Mouse (Mus musculus): ENCODE results near the gene Tbx5. TPM values are rescaled to one million over a fixed set of nuclear protein-coding genes. Genes with fewer than 3 reads are reported as not detected.

The Tbx5 gene
- polyA plus RNA-seq (2015; fragmentation: Nextera tagmentation; extraction: Ambion mirVana), result 0.04 TPM in 1 of 2 replicates, not detected in the other

DNA sequence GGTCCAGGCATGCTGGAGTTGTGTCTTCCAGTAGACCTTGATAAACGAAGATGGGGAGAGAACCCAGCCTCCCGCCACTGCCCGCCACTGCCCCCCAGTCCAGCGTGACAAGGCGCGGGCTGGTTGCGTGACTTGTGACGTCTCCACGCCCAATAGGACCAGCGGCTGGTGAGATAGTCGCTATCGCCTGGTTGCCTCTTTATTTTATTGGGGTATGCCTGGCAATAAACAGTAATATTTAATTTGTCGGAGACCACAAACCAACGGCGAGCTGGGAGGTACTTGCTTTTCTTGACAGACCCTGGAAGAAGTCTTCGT lies at the start of gene Tbx5:
Tbx5 (plus strand) TSS at position 190 of the 318 bp plus-strand sequence.
- Histone ChIP-seq H3K27ac (no peak within 1 kb of the TSS), H3K4me2 (no peak within 1 kb of the TSS), H3K9ac (no peak within 1 kb of the TSS), H3K9me3 (no peaks in the 10 kb centered on the region), H3K36me3 (replicated peaks) (no peaks in the 10 kb centered on the region), H3K27me3 (replicated peaks) (peaks cover 89% of the 10 kb centered on the region), H3K4me3 (no peak within 1 kb of the TSS), H3K4me1 (peaks cover 4% of the 10 kb centered on the region; the same call in 1 of the 2 replicates)
- no peak for ATAC-seq (replicated peaks)
- 1% methylated on average over 16 of the region's 16 CpGs for WGBS

- no peaks in the 10 kb centered on the region for H3K9me3 ChIP-seq
- WGBS, result 92% methylated on average over 7 of the region's 7 CpGs
- H3K27me3 ChIP-seq (replicated peaks), result 0 out of 2 replicates have a peak, but pooled peaks cover 8% of the 10 kb centered on the region
- no peak overlapping the region for H3K9ac ChIP-seq
- no peak overlapping the region for H3K4me3 ChIP-seq
- no peak overlapping the region for H3K4me2 ChIP-seq
- ATAC-seq (replicated peaks), result no peak
- H3K27ac ChIP-seq, result no peak overlapping the region
- H3K4me1 ChIP-seq, result no peaks in the 10 kb centered on the region
- no peaks in the 10 kb centered on the region for H3K36me3 ChIP-seq (replicated peaks)
Measured at GRCm38 (mm10) chr5:119785959-119786358, 46.5 kb upstream of the Tbx5 start.

- peaks cover 61% of the 10 kb centered on the region for H3K27me3 ChIP-seq (replicated peaks)
- H3K27ac ChIP-seq, result no peak overlapping the region
- H3K9me3 ChIP-seq, result no peaks in the 10 kb centered on the region
- no peak overlapping the region for H3K4me2 ChIP-seq
- WGBS, result 50% methylated on average over 5 of the region's 5 CpGs
- ATAC-seq (replicated peaks), result no peak
- no peaks in the 10 kb centered on the region for H3K36me3 ChIP-seq (replicated peaks)
- no peaks in the 10 kb centered on the region for H3K4me1 ChIP-seq
- no peak overlapping the region for H3K4me3 ChIP-seq
- H3K9ac ChIP-seq, result no peak overlapping the region
Measured at GRCm38 (mm10) chr5:119791664-119792063, 40.8 kb upstream of the Tbx5 start.

- Histone ChIP-seq H3K9me3 (no peaks in the 10 kb centered on the region), H3K27me3 (replicated peaks) (peaks cover 84% of the 10 kb centered on the region), H3K36me3 (replicated peaks) (no peaks in the 10 kb centered on the region), H3K4me3 (no peak overlapping the region), H3K27ac (no peak overlapping the region), H3K4me1 (no peaks in the 10 kb centered on the region), H3K9ac (no peak overlapping the region), H3K4me2 (no peak overlapping the region)
- 0% methylated on average over 4 of the region's 4 CpGs for WGBS
- no peak for ATAC-seq (replicated peaks)
Measured at GRCm38 (mm10) chr5:119793972-119794371, 38.5 kb upstream of the Tbx5 start.

- 3% methylated on average over 6 of the region's 6 CpGs for WGBS
- Histone ChIP-seq H3K9me3 (no peaks in the 10 kb centered on the region), H3K27me3 (replicated peaks) (peaks cover 90% of the 10 kb centered on the region), H3K4me2 (no peak overlapping the region), H3K36me3 (replicated peaks) (no peaks in the 10 kb centered on the region), H3K9ac (no peak overlapping the region), H3K4me1 (no peaks in the 10 kb centered on the region), H3K4me3 (no peak overlapping the region), H3K27ac (no peak overlapping the region)
- no peak for ATAC-seq (replicated peaks)
Measured at GRCm38 (mm10) chr5:119795376-119795775, 37.1 kb upstream of the Tbx5 start.

GRCm38 (mm10) chr5:119795777-119796176 lies 36.7 kb upstream of the Tbx5 start:
- 12% methylated on average over 3 of the region's 3 CpGs for WGBS
- Histone ChIP-seq H3K9me3 (no peaks in the 10 kb centered on the region), H3K36me3 (replicated peaks) (no peaks in the 10 kb centered on the region), H3K9ac (no peak overlapping the region), H3K4me2 (no peak overlapping the region), H3K4me1 (no peaks in the 10 kb centered on the region), H3K27me3 (replicated peaks) (peaks cover 94% of the 10 kb centered on the region), H3K27ac (no peak overlapping the region), H3K4me3 (no peak overlapping the region)
- ATAC-seq (replicated peaks), result no peak

GRCm38 (mm10) chr5:119796443-119797160 lies 35.9 kb upstream of the Tbx5 start:
- H3K27ac ChIP-seq, result no peak overlapping the region
- WGBS, result 1% methylated on average over 33 of the region's 33 CpGs
- H3K4me2 ChIP-seq, result no peak overlapping the region
- no peak overlapping the region for H3K4me3 ChIP-seq
- ATAC-seq (replicated peaks), result no peak
- peaks cover 98% of the 10 kb centered on the region for H3K27me3 ChIP-seq (replicated peaks)
- no peaks in the 10 kb centered on the region for H3K36me3 ChIP-seq (replicated peaks)
- no peaks in the 10 kb centered on the region for H3K9me3 ChIP-seq
- H3K4me1 ChIP-seq, result no peaks in the 10 kb centered on the region
- no peak overlapping the region for H3K9ac ChIP-seq

DNA sequence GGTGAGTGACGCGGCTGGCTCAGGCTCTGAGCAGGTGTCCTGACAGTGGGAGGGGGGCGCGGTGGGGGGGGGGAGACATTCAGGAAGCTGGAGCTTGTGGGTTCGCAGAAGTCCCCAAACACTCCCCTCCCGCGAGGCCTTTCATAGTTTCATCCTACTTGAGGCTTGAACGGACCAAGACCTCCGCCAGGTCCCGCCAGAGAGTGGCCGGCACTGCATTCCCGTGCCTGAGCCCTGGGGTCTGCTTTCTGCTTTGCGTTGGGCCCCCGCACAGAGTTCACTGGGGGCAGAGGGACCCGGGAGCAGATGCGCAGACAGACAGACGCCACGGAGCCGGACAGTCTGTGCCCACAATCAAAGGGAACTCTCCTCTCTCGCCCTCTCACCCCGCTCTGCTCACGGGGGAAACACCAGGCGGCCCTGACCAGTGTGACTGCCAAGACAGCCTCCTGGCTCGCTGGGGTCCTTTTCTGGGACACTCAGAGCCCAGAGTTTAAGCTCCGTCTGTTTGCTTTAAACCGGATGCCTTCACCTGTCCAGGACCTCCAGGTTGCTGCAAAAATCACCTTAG lies 34.8 kb upstream of the Tbx5 start:
- no peaks in the 10 kb centered on the region for H3K36me3 ChIP-seq (replicated peaks)
- no peak for ATAC-seq (replicated peaks)

DNA sequence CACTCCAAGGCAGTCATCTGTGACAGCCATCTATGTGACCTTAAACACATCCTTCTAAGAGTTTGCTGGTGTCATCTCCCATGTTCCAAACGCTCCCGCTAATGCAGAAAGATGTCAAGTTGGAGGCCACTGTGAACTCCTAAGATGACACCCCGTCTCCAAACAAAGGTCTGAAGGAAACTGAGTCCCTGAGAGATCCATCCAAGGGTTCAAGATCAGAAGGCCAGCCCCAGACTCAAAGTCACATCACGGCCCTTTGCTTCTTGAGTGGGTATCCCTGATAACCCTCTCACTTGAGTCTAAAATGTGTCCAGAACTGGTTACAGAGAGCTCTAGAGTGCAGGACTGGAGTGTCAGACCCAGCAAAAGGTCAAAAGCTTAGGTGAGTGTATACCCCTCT lies 34.2 kb upstream of the Tbx5 start:
- no peaks in the 10 kb centered on the region for H3K4me1 ChIP-seq
- no peak overlapping the region for H3K4me3 ChIP-seq
- H3K9ac ChIP-seq, result no peak overlapping the region
- ATAC-seq (replicated peaks), result no peak
- H3K27me3 ChIP-seq (replicated peaks), result peaks cover 98% of the 10 kb centered on the region
- H3K4me2 ChIP-seq, result no peak overlapping the region
- H3K9me3 ChIP-seq, result no peaks in the 10 kb centered on the region
- WGBS, result 4% methylated on average over 4 of the region's 4 CpGs
- no peaks in the 10 kb centered on the region for H3K36me3 ChIP-seq (replicated peaks)
- no peak overlapping the region for H3K27ac ChIP-seq

More for the DNA sequence above, 34.8 kb upstream of the Tbx5 start:
- H3K9me3 ChIP-seq, result no peaks in the 10 kb centered on the region
- no peak overlapping the region for H3K4me2 ChIP-seq
- H3K9ac ChIP-seq, result no peak overlapping the region
- no peak overlapping the region for H3K4me3 ChIP-seq
- WGBS, result 2% methylated on average over 26 of the region's 26 CpGs
- H3K4me1 ChIP-seq, result no peaks in the 10 kb centered on the region
- H3K27ac ChIP-seq, result no peak overlapping the region
- peaks cover 98% of the 10 kb centered on the region for H3K27me3 ChIP-seq (replicated peaks)

DNA sequence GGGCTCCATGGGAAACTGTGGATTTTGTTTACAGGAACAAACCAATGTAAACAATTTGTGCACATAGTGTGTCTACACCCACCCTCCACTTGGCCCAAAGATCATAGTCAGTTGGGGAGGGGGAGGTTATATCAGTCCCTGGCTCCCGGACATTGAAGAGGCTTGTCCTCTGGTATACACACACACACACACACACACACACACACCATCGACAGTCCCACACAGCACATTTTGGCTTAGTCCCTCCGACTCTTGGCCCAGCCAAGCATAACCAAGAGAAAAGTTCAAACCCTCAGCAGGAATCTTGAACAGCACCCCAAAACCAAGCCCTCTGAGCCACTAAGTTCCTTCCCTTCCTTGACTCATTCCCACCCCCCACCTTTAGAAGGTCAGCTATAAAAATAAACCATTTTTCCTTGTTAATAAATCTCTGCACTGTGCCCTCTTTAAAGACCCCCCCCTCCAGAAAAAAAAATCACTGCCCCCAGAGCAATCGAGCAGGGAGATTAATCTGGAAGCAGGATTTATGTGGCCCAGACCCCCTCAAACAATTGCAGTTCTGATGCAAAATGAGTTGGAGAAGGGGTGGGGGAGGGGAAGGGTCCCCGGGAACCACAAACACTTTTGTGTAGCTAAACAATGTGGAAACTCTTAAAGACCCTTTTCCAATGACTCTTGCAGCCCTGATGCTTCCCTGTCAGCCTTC lies 33.6 kb upstream of the Tbx5 start:
- peaks cover 98% of the 10 kb centered on the region for H3K27me3 ChIP-seq (replicated peaks)
- no peaks in the 10 kb centered on the region for H3K9me3 ChIP-seq
- H3K4me1 ChIP-seq, result no peaks in the 10 kb centered on the region
- no peak overlapping the region for H3K9ac ChIP-seq
- ATAC-seq (replicated peaks), result no peak
- H3K4me3 ChIP-seq, result no peak overlapping the region
- no peak overlapping the region for H3K27ac ChIP-seq
- no peak overlapping the region for H3K4me2 ChIP-seq
- H3K36me3 ChIP-seq (replicated peaks), result no peaks in the 10 kb centered on the region
- WGBS, result under 1% methylated on average over 5 of the region's 5 CpGs

- Histone ChIP-seq H3K4me1 (no peaks in the 10 kb centered on the region), H3K9ac (no peak overlapping the region), H3K4me2 (no peak overlapping the region), H3K9me3 (no peaks in the 10 kb centered on the region), H3K36me3 (replicated peaks) (no peaks in the 10 kb centered on the region), H3K27ac (no peak overlapping the region), H3K27me3 (replicated peaks) (peaks cover 98% of the 10 kb centered on the region), H3K4me3 (no peak overlapping the region)
- WGBS, result 3% methylated on average over 9 of the region's 9 CpGs
- ATAC-seq (replicated peaks), result no peak
Measured at GRCm38 (mm10) chr5:119799419-119800242, 32.8 kb upstream of the Tbx5 start.

DNA sequence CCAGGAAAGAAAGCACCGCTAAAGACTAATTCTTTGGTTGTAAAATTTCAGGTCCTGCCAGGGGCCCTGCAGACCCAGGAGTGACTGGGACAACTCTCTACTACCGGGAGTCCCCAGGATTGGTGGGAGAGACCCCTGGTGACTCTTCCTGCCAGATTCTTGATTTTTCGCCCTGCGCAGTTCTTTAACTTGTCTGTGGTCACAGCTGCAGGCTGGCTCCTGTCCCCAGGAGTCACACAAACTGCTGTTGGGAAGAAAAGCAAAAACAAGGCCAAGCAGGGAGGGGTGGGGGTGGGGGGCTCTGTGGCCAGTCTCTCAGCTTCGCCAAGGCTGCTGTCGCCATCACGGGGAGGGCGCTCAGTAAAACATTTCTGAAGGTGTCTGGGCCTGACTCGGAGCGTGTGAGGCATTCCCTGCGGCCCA lies 32.2 kb upstream of the Tbx5 start:
- Histone ChIP-seq H3K27me3 (replicated peaks) (peaks cover 98% of the 10 kb centered on the region), H3K9me3 (no peaks in the 10 kb centered on the region), H3K4me1 (no peaks in the 10 kb centered on the region), H3K9ac (no peak overlapping the region), H3K36me3 (replicated peaks) (no peaks in the 10 kb centered on the region), H3K4me2 (no peak overlapping the region), H3K27ac (no peak overlapping the region), H3K4me3 (no peak overlapping the region)
- ATAC-seq (replicated peaks), result no peak
- 4% methylated on average over 11 of the region's 11 CpGs for WGBS
